Mouse (Mus musculus): Measurements from ENCODE around the gene Cyp2f2.

The Cyp2f2 gene

GRCm38 (mm10) chr7:27153205-27153764 lies 33.6 kb downstream of the Cyp2f2 start, which contains the start of gene Cyp2t4:
TSS of gene Cyp2t4 (plus strand) at chr7:27153714.
- DNase-seq (ENCODE audit: low spot score): no peak

GRCm38 (mm10) chr7:27156005-27156404 lies 36.3 kb downstream of the Cyp2f2 start:
- DNase-seq (ENCODE audit: low spot score): no peak

- no peak for DNase-seq (ENCODE audit: low spot score)
These were observed 38.5 kb downstream of the Cyp2f2 start for GRCm38 (mm10) chr7:27158171-27158570.

- no peak for DNase-seq (ENCODE audit: low spot score)
These were observed 39.5 kb downstream of the Cyp2f2 start for GRCm38 (mm10) chr7:27159256-27159655.

- DNase-seq (ENCODE audit: low spot score): peak; percentile 57
These were observed 40.2 kb downstream of the Cyp2f2 start for GRCm38 (mm10) chr7:27159882-27160281.

- DNase-seq (ENCODE audit: low spot score): no peak
These were observed 41.2 kb downstream of the Cyp2f2 start for GRCm38 (mm10) chr7:27160921-27161320.

GRCm38 (mm10) chr7:27161744-27162143 lies 42.0 kb downstream of the Cyp2f2 start:
- DNase-seq (ENCODE audit: low spot score): no peak

GRCm38 (mm10) chr7:27162780-27163449 lies 43.2 kb downstream of the Cyp2f2 start:
- no peak for DNase-seq (ENCODE audit: low spot score)

- no peak for DNase-seq (ENCODE audit: low spot score)
These were observed 43.7 kb downstream of the Cyp2f2 start for GRCm38 (mm10) chr7:27163450-27163805.

- no peak for DNase-seq (ENCODE audit: low spot score)
These were observed 44.6 kb downstream of the Cyp2f2 start for GRCm38 (mm10) chr7:27164112-27164947.

- DNase-seq (ENCODE audit: low spot score): no peak
These were observed 45.4 kb downstream of the Cyp2f2 start for GRCm38 (mm10) chr7:27165007-27165655.

- no peak for DNase-seq (ENCODE audit: low spot score)
These were observed 46.0 kb downstream of the Cyp2f2 start for GRCm38 (mm10) chr7:27165696-27166095.

- peak; percentile 34 for DNase-seq (ENCODE audit: low spot score)
These were observed 46.5 kb downstream of the Cyp2f2 start for GRCm38 (mm10) chr7:27166229-27166613.

- peak; percentile 88 for DNase-seq (ENCODE audit: low spot score)
These were observed 47.1 kb downstream of the Cyp2f2 start, which contains the start of gene Egln2 for GRCm38 (mm10) chr7:27166614-27167474. TSS of gene Egln2 (minus strand) at chr7:27166802.

- DNase-seq (ENCODE audit: low spot score): no peak
These were observed 47.9 kb downstream of the Cyp2f2 start for GRCm38 (mm10) chr7:27167475-27168094.

GRCm38 (mm10) chr7:27168371-27168770 lies 48.7 kb downstream of the Cyp2f2 start:
- no peak for DNase-seq (ENCODE audit: low spot score)

- no peak for DNase-seq (ENCODE audit: low spot score)
These were observed 51.3 kb downstream of the Cyp2f2 start for GRCm38 (mm10) chr7:27170981-27171380.

GRCm38 (mm10) chr7:27174496-27174895 lies 54.8 kb downstream of the Cyp2f2 start:
- DNase-seq (ENCODE audit: low spot score): no peak

- DNase-seq (ENCODE audit: low spot score): no peak
These were observed 55.2 kb downstream of the Cyp2f2 start for GRCm38 (mm10) chr7:27174896-27175295.

- DNase-seq (ENCODE audit: low spot score): no peak
These were observed 58.2 kb downstream of the Cyp2f2 start for GRCm38 (mm10) chr7:27177942-27178323.

All from urinary bladder, postnatal 10 days (tissue).